In the genomic region with DNA sequence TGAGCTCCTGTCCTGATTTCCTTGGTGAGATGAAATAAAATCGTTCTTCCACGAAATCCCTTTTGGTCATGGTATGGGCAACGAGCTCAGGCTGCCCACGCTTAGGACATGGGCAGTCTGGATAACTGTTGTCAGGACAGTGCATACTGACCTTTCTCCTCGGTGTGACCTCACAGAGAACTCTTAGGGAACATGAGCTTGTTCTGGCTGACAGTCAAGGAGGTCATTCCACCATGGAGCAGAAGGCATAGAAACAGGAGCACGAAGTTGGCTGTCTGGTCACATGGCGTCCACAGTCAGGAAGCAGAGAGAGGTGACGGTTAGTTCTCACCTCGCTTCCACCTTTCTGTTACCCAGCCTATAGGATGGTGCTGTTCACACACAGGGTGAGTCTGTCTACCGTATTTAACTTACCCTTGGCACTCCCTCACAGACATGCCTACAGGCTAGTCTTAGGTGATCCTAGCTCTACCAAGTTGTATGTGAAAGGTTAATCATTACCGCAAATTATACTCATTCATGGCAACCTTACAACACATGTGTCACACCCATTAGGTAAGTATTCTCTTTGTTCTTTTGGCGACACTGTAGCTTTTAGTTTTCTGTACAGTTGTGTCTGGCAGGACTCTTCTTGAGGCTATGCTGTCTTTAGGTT, we compare ENCODE assay signal across 18 mouse cellular contexts. TPM values are rescaled to one million over a fixed set of nuclear protein-coding genes. Genes with fewer than 3 reads are reported as not detected.
"Had no signal": no experiment of that assay in that cellular context is flagged by ENCODE, and none has a peak within 500 bp of the region (broad histone marks: within the 10 kb centered on the region; RNA-seq: fewer than 3 reads in every experiment).

No protein-coding gene starts in this region.

- H3K4me2 ChIP-seq: liver, embryonic 13.5 days; lung, embryonic 14.5 days; midbrain, embryonic 12.5 days; midbrain, embryonic 15.5 days; neural tube, embryonic 12.5 days had no signal

- DNase-seq: kidney, adult 18-20 months; kidney, adult 9 months; kidney, postnatal 25 days; layer of hippocampus, postnatal 36 days; liver, embryonic 13.5 days; lung, embryonic 14.5 days; thymus, adult 18-20 months; thymus, postnatal 14 days had no signal

- H3K27ac ChIP-seq: kidney, postnatal 0 days; left cerebral cortex, adult 2 months; liver, embryonic 13.5 days; macrophage; midbrain, embryonic 12.5 days; midbrain, embryonic 15.5 days; neural tube, embryonic 12.5 days had no signal

- H3K4me3 ChIP-seq: left cerebral cortex, adult 2 months; liver, embryonic 13.5 days; midbrain, embryonic 12.5 days; midbrain, embryonic 15.5 days; neural tube, embryonic 12.5 days had no signal

- H3K4me1 ChIP-seq: midbrain, embryonic 12.5 days; midbrain, embryonic 15.5 days; neural tube, embryonic 12.5 days had no signal

- H3K9me3 ChIP-seq: liver, embryonic 13.5 days; midbrain, embryonic 12.5 days; midbrain, embryonic 15.5 days; neural tube, embryonic 12.5 days had no signal

- H3K36me3 ChIP-seq: liver, embryonic 13.5 days; midbrain, embryonic 12.5 days; midbrain, embryonic 15.5 days; neural tube, embryonic 12.5 days had no signal

- H3K27me3 ChIP-seq: liver, embryonic 13.5 days; midbrain, embryonic 12.5 days; midbrain, embryonic 15.5 days; neural tube, embryonic 12.5 days had no signal

- ATAC-seq: lung, postnatal 0 days; midbrain, embryonic 15.5 days had no signal

- H3K9ac ChIP-seq: liver, embryonic 13.5 days; lung, embryonic 14.5 days; midbrain, embryonic 12.5 days; midbrain, embryonic 15.5 days; neural tube, embryonic 12.5 days had no signal

RNA-seq across cellular contexts. Expression of a gene that starts 44.4 kb away (rescaled TPM):
- total RNA-seq: left cerebral cortex, adult 2 months; left cerebral cortex, postnatal 36 days; megakaryocyte, adult 5-6 weeks; neutrophil, adult 5-6 weeks had no signal
- polyA plus RNA-seq: macrophage; midbrain, embryonic 12.5 days; midbrain, embryonic 15.5 days; neural tube, embryonic 12.5 days had no signal
